In genomic region chr6:127108368-127109060, GRCm38 (mm10) we compare ENCODE assay signal across 10 mouse cellular contexts. TPM values are rescaled to one million over a fixed set of nuclear protein-coding genes. Genes with fewer than 3 reads are reported as not detected.
DNase-seq lines count a peak whose midpoint lies in the region; ATAC-seq and TF ChIP-seq lines count a peak whose summit lies in the region.
"Had no signal": no experiment of that assay in that cellular context is flagged by ENCODE, and none has a peak within 500 bp of the region (broad histone marks: within the 10 kb centered on the region; RNA-seq: fewer than 3 reads in every experiment).

No protein-coding gene starts in this region.

- H3K27ac ChIP-seq in heart, embryonic 12.5 days (ENCODE audit: poor library complexity, severe bottlenecking): no peak overlapping the region
- H3K27ac ChIP-seq in hindbrain, embryonic 10.5 days: peak overlapping the region; percentile 83; the same call in 1 of the 2 replicates
- no peak overlapping the region for H3K27ac ChIP-seq in midbrain, embryonic 11.5 days (ENCODE audit: low read depth, low read length)

- no peaks in the 10 kb centered on the region for H3K9me3 ChIP-seq in heart, embryonic 12.5 days (replicated peaks)
- H3K9me3 ChIP-seq in E14TG2a.4 (ENCODE audit: low read length): no peaks in the 10 kb centered on the region
- H3K9me3 ChIP-seq in hindbrain, embryonic 10.5 days: no peaks in the 10 kb centered on the region
- H3K9me3 ChIP-seq in midbrain, embryonic 11.5 days (ENCODE audit: control insufficient read depth, low read length): no peaks in the 10 kb centered on the region

- 16% methylated on average over 20 of the region's 20 CpGs for WGBS in heart, embryonic 12.5 days
- WGBS in hindbrain, embryonic 10.5 days: 50% methylated on average over 20 of the region's 20 CpGs
- 46% methylated on average over 20 of the region's 20 CpGs for WGBS in midbrain, embryonic 11.5 days

- H3K36me3 ChIP-seq in heart, embryonic 12.5 days: peaks cover 2% of the 10 kb centered on the region; the same call in 1 of the 2 replicates
- H3K36me3 ChIP-seq in E14TG2a.4 (ENCODE audit: insufficient read depth, low read length): peaks cover 33% of the 10 kb centered on the region
- H3K36me3 ChIP-seq in hindbrain, embryonic 10.5 days: peaks cover 3% of the 10 kb centered on the region; the same call in 1 of the 2 replicates
- H3K36me3 ChIP-seq in midbrain, embryonic 11.5 days (ENCODE audit: control insufficient read depth, insufficient read depth, low read length): no peaks in the 10 kb centered on the region

- H3K4me3 ChIP-seq in heart, embryonic 12.5 days: peak overlapping the region; percentile 64
- H3K4me3 ChIP-seq in E14TG2a.4 (replicated peaks; ENCODE audit: low read length): peak overlapping the region; percentile 91
- peak overlapping the region; percentile 70 for H3K4me3 ChIP-seq in hindbrain, embryonic 10.5 days
- H3K4me3 ChIP-seq in midbrain, embryonic 11.5 days (ENCODE audit: low read depth, low read length): peak overlapping the region; percentile 51

- TF ChIP-seq CTCF in E14TG2a.4 (conservative IDR thresholded peaks at IDR 0.05; ENCODE audit: low read length): no peak

- DNase-seq in heart, adult 11 months: no peak
- DNase-seq in hindbrain, embryonic 10.5 days (ENCODE audit: low spot score): no peak
- DNase-seq in midbrain, embryonic 11.5 days (ENCODE audit: low spot score, missing footprints): peak; percentile 90
- no peak for DNase-seq in cerebellum, postnatal 14 days
- no peak for DNase-seq in spleen, postnatal 14 days (ENCODE audit: low spot score in 2 of 2)
- no peak for DNase-seq in adrenal gland, postnatal 36 days

- H3K27me3 ChIP-seq in heart, embryonic 12.5 days (replicated peaks): no peaks in the 10 kb centered on the region
- H3K27me3 ChIP-seq in E14TG2a.4 (ENCODE audit: insufficient read depth, low read length): 0 out of 2 replicates have a peak, but pooled peaks cover 4% of the 10 kb centered on the region
- 0 out of 2 replicates have a peak, but pooled peaks cover 3% of the 10 kb centered on the region for H3K27me3 ChIP-seq in hindbrain, embryonic 10.5 days (ENCODE audit: insufficient read depth, poor library complexity, severe bottlenecking)
- H3K27me3 ChIP-seq in midbrain, embryonic 11.5 days (ENCODE audit: control insufficient read depth, insufficient read depth, low read length): no peaks in the 10 kb centered on the region
- H3K27me3 ChIP-seq: Patski had no signal

- peak overlapping the region; percentile 70 for H3K9ac ChIP-seq in heart, embryonic 12.5 days
- peak overlapping the region; percentile 65 for H3K9ac ChIP-seq in midbrain, embryonic 11.5 days (ENCODE audit: low read length)

- ATAC-seq in heart, embryonic 12.5 days (ENCODE audit: insufficient number of reproducible peaks, low FRiP score): no peak
- ATAC-seq in midbrain, embryonic 11.5 days (ENCODE audit: low FRiP score): no peak

- H3K4me2 ChIP-seq in heart, embryonic 12.5 days: peak overlapping the region; percentile 84
- peak overlapping the region; percentile 88 for H3K4me2 ChIP-seq in midbrain, embryonic 11.5 days

- H3K4me1 ChIP-seq in heart, embryonic 12.5 days (replicated peaks): peaks cover 17% of the 10 kb centered on the region
- peaks cover 62% of the 10 kb centered on the region for H3K4me1 ChIP-seq in E14TG2a.4 (replicated peaks; ENCODE audit: low read depth, low read length)
- H3K4me1 ChIP-seq in hindbrain, embryonic 10.5 days (replicated peaks): peaks cover 10% of the 10 kb centered on the region
- peaks cover 8% of the 10 kb centered on the region for H3K4me1 ChIP-seq in midbrain, embryonic 11.5 days (ENCODE audit: control insufficient read depth, insufficient read depth, low read length)

RNA-seq across cellular contexts. Expression of gene Tigar, which starts 0.8 kb away (rescaled TPM):
- polyA plus RNA-seq in heart, embryonic 12.5 days (2016; fragmentation: Nextera tagmentation; extraction: Ambion mirVana): 9.1 and 9.2 TPM in 2 replicates
- polyA plus RNA-seq in hindbrain, embryonic 10.5 days (2016; fragmentation: Nextera tagmentation; extraction: Ambion mirVana): 6.9 and 7.4 TPM in 2 replicates
- polyA plus RNA-seq in midbrain, embryonic 11.5 days (2014; fragmentation: Nextera tagmentation; extraction: Ambion mirVana): 5.8 and 6.9 TPM in 2 replicates
- 10 to 100 TPM; 18.4 to 22.3 TPM for total RNA-seq in adrenal gland, postnatal 36 days (2021)

RNA-seq across cellular contexts. Expression of gene Fgf23, which starts 35.8 kb away (rescaled TPM):
- polyA plus RNA-seq in heart, embryonic 12.5 days (2016; fragmentation: Nextera tagmentation; extraction: Ambion mirVana): 0.27 and 0.40 TPM in 2 replicates
- 0.08 and 0.11 TPM in 2 replicates for polyA plus RNA-seq in hindbrain, embryonic 10.5 days (2016; fragmentation: Nextera tagmentation; extraction: Ambion mirVana)
- 0.11 TPM in 1 of 2 replicates, not detected in the other for polyA plus RNA-seq in midbrain, embryonic 11.5 days (2014; fragmentation: Nextera tagmentation; extraction: Ambion mirVana)
- not detected for total RNA-seq in adrenal gland, postnatal 36 days (2021)
- total RNA-seq: hematopoietic stem cell, adult 5-6 weeks had no signal

RNA-seq across cellular contexts. Expression of gene Ccnd2, which starts 43.5 kb away (rescaled TPM):
- 650 and 669 TPM in 2 replicates for polyA plus RNA-seq in heart, embryonic 12.5 days (2016; fragmentation: Nextera tagmentation; extraction: Ambion mirVana)
- 865 and 1,523 TPM in 2 replicates for polyA plus RNA-seq in hindbrain, embryonic 10.5 days (2016; fragmentation: Nextera tagmentation; extraction: Ambion mirVana)
- 1,627 and 1,717 TPM in 2 replicates for polyA plus RNA-seq in midbrain, embryonic 11.5 days (2014; fragmentation: Nextera tagmentation; extraction: Ambion mirVana)
- total RNA-seq in adrenal gland, postnatal 36 days (2021): 100 to 1,000 TPM; 366 to 550 TPM
